Mouse (Mus musculus) cerebellum, postnatal 25 days (tissue): ENCODE results near the gene Dmrtc1c1.
"Not testable (repeated sequence)": the region's sequence is repeated elsewhere in the genome, so short reads cannot be mapped to it uniquely, and the experiment has no call there.

Experiments used
- DNase-seq, 2 experiments: peaks; one replicate each; pipeline ENCODE4 v3.0.0; 2021; ENCODE audit warnings: mixed read lengths in 2 of 2

Gene Dmrtc1c1

GRCm38 (mm10) chrX:102802663-102803062 lies at the start of gene Dmrtc1c1:
Gene Dmrtc1c1, plus strand, starts transcription at chrX:102802963.
- not testable (repeated sequence) for DNase-seq

- no peak for DNase-seq
Measured at GRCm38 (mm10) chrX:102765878-102766277, 36.9 kb upstream of the Dmrtc1c1 start.

- no peak for DNase-seq
Measured at GRCm38 (mm10) chrX:102812311-102812710, 9.5 kb downstream of the Dmrtc1c1 start.

- not testable (repeated sequence) for DNase-seq
Measured at GRCm38 (mm10) chrX:102854516-102854915, 51.8 kb downstream of the Dmrtc1c1 start, which contains the start of gene Dmrtc1c2. Gene Dmrtc1c2, minus strand, starts transcription at chrX:102854616.
